Mouse (Mus musculus): ENCODE measurements at regions not wholly inside any gene's neighbourhood (a gene's known extent, or its start where the extent isn't known, plus 50 kb on each side); places are given as distances from the start of the nearest gene placed in this dataset.

DNA sequence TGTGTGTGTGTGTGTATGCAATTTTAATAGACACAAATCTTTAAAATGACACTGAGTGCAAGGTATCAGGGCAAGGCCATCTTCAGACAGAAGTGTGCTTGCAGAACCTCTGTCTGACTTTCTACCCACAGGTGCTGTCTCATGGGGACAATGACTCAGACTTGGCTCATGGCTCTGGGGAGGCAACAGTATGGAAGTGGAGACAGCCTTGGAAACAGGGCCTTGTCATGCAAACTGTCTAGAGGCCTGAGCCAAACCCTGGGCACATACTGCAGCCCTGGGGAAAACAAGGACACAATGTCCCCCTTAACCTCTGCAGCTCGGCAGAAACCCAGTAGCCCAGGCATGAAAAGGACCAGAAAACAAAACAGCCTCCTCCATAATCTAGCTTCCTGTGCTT, 405.6 kb downstream of the Pdcd6ip start:
- TF ChIP-seq CTCF (conservative IDR thresholded peaks at IDR 0.05; ENCODE audit: insufficient read depth, insufficient read length, low read depth, low read length): no peak
- TF ChIP-seq POLR2A (IDR thresholded peaks at IDR 0.05; ENCODE audit: low read depth, low read length): no peak
